Mouse (Mus musculus) c-Kit-negative CD71-positive TER-119-positive erythroid progenitor cells, embryonic 14.5 days (primary cell): ENCODE results near the gene St6galnac6.

Source experiments
- DNase-seq: peaks from one replicate; pipeline ENCODE4 v3.0.0-alpha.2; 2013; ENCODE audit warnings: low read depth, low spot score

Gene St6galnac6

DNA sequence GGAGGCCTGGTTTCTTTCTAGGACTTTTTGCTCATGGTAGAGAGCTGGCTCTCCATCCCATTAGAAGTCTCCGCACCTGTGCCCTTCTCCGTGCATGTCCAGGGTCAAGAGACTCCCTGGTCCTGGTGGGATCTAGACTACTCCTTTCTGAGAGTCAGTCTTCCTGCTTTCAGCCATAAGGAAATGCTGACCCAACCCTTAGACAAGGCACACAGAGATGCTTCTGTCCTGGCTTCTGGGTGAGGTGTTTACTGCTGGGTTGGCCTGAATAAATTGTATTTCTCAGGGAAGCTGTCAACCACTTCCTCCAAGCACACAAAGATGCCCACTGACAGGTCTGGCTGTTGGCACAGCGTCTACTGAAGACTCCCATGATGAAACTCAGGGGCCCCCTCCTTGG is at the start of gene St6galnac6:
Gene St6galnac6 (plus strand): TSS at position 301 of the 400 bp plus-strand sequence.
- no peak for DNase-seq

DNA sequence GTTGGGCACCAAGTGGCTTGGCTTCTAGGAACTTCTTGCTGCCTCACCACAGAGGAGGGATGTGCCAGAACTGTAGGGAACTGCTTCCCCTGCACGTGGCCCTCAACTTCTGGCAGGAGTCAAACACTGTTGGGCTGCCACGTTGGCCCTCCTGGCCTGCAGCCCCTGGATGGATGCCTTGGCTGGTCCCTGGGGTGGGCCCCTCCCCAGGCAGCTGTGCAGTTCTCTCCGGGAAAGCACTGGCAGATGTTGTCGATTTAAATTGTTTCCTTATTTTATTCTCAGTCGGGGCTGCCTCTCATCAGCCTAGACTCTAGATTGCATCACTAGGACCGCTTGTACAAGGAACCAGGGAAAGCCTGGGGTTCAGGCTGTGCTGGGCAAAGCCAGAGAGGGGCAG is 49.7 kb upstream of the St6galnac6 start:
- no peak for DNase-seq

- no peak for DNase-seq
Measured at GRCm38 (mm10) chr2:32551236-32551635, 48.3 kb upstream of the St6galnac6 start.

DNA sequence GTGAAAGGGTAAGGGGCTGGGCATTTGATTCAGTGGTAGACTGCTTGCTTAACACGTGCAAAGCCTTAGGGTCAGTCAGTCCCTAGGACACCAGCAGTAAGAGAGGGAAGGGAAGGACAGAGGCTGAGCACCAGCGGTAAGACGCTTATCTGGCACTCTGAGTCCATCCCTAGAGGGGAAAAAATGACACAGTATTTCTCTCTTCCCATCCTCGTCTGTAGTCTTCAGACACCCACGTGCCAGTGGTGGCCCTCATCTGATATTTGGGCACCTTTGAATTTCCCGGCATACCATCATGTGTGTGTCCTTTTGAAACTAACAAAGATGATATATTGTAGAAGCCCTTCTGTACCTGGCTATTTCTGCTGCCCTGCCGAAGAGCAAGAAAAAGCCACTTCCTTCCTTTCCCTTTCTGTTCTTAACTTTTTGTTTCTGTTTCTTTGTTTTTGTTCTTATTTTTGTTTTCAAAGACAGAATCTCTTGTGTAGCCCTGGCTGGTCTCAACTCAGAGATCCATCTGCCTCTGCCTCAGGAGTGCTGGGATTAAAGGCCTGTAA is 45.8 kb upstream of the St6galnac6 start:
- DNase-seq = no peak

GRCm38 (mm10) chr2:32555484-32555883 is 44.0 kb upstream of the St6galnac6 start:
- no peak for DNase-seq

- no peak for DNase-seq
Measured at GRCm38 (mm10) chr2:32556019-32556418, 43.5 kb upstream of the St6galnac6 start.

DNA sequence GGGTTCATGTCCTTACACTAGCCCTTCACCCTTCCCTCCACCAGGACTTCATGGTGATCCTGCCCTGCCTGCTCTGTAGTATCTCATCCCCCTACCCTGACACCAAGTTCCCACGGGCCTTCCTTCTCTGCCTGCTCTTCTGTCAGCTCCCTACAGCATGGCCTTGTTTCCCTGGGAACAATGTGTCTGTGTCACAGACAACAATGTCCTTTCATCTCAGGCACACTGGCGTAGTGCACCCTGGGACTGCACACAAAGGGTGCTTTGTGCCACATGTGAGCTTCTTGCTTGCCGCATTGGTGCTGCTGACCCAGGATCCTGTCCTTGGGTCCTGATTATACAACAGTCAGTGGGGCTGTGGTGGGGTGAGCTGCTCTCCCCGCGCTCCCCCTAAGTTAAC is 39.9 kb upstream of the St6galnac6 start:
- no peak for DNase-seq

- DNase-seq = peak; percentile 45
Measured at GRCm38 (mm10) chr2:32566536-32567063, 32.9 kb upstream of the St6galnac6 start.

GRCm38 (mm10) chr2:32568149-32568548 is 31.4 kb upstream of the St6galnac6 start:
- no peak for DNase-seq

DNA sequence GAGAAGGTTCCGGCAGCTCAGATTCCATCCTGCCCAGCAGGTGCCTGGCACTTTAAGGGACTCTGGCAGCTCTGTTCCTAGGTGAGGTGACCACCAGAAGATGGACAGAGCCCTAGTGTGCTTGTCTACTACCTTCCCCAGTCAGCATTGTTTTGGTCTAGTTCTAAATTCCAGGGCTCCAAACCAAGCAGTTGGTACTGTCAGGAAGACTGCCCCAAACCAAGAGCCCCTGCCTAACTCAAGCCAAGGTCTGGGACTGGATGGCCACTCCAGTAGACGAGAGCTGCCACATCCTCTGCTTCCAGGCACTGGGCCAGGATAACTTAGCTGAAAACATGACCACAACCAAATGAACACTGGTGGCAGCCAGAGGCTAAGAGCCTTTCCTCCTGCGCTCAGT is 30.6 kb upstream of the St6galnac6 start:
- DNase-seq = no peak

DNA sequence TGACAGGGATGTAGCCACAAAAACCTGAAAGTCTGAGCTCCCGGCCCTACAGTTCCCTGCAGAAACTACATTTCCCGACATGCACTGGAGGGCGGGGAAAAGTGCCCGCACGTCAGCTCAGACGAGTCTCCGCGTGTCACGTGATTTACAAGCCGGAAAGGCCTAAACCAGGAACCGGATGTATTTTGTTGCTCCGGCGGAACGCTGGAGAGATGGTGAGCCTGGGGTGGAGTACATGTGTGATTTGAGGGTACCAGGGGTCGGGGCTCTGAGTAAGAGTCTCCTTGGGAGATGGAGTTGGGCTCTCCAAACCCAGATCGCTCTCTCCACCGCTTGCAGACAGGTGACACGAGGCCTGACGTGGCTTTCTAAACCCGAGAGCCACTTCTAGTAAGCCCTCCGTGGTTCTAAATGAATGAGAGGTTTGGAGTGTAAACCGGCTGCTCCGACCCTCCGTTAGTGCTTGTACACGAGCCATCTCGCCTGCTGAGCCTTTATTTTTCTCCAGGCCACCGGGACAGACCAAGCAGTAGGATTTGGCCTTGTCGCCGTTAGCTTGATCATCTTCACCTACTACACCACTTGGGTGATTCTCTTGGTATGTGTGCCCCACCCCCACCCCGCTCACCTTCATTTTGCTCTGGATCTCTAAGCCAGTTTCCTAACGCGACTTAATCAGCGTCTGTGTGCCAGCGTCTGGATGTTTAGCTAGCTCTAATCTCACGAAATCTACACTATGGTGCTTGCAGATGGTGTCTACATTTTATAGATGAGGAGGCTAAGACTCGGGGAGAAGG is 28.6 kb upstream of the St6galnac6 start, which contains the start of gene Dpm2:
Gene Dpm2 (plus strand): TSS at position 161 of the 797 bp plus-strand sequence.
- DNase-seq = peak; percentile 76

DNA sequence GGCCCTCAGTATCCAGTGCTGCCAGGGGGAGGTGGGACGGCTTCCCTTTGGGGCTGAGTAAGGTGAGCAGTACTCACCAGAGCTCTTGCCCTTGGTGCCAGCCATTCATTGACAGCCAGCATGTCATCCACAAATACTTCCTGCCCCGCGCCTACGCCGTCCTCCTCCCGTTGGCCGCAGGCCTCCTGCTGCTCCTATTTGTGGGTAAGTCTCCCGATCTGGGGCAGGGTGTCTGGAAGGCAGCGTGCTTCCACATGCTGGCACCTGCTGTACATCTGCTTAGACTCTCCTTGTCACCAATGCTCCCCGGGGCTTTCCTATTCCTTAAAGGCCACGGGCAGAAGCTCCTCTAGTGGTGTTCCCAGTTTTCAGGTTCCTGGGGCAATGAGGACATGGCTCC is 27.3 kb upstream of the St6galnac6 start:
- DNase-seq = no peak

- DNase-seq = no peak
Measured at GRCm38 (mm10) chr2:32574497-32574896, 25.0 kb upstream of the St6galnac6 start, which contains the start of gene Pip5kl1. TSS of gene Pip5kl1 (plus strand) at chr2:32574797.

- DNase-seq = no peak
Measured at GRCm38 (mm10) chr2:32574901-32575585, 24.5 kb upstream of the St6galnac6 start.

GRCm38 (mm10) chr2:32575586-32576160 is 23.8 kb upstream of the St6galnac6 start, which contains the start of gene 9430097D07Rik:
TSS of gene 9430097D07Rik (minus strand) at chr2:32575684.
- DNase-seq = no peak

DNA sequence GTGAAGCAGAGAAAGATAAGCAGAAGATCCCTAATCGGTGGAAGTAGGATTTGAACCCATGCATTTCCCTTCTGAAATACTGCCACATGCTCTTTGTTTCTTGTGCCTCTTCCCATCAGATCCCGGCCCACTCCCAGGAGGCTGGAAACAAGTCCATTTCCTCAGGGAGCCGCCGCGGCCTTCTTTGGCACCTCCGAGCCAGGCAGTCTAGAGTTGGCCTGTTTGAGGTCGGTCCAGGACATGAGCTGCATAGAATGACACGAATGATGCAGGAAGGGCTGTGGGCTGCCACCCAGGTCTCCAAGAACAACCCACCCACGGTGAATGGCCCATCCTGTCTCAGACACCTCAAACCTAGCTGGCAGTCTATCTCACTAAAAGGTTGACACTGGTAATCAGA is 23.0 kb upstream of the St6galnac6 start:
- DNase-seq = no peak

DNA sequence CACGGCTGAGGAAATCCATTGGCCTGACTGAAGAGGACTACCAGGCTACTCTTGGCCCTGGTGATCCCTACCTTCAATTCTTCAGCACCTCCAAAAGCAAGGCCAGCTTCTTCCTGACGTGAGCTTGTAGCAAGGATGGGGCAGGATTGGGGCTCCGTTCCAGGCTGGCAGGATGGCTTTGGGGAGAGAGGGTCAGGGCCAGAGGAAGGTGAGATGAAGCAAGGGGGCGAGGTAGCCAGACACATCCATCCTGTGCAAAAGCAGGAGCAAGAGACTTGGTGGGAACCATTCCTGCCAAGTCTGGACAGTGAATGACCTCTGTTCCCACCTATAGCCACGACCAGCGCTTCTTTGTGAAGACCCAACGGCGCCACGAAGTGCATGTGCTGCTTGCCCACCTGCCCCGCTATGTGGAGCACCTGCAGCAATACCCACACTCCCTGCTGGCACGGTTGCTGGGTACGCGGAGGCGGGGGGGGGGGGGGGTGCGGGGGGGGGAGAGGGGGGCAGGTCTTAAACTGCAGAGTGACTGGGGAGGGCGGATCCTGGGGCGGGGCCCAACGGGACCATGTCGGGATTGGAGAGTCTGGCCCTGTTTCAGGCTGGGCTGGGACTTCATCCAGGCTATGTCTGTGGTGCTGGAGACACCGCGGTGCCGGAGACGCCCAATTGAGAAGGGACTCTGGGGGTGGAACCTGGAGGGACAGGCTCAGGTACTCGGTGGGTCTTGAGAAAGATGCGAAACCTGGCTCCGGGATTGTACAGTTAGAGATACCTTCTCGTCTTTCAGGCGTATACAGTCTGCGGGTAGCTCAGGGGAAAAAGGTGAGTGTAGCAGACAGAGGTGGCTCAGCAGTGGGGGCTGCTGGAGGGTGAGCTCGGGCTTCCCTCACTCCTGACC is 21.1 kb upstream of the St6galnac6 start:
- DNase-seq = no peak

- DNase-seq = no peak
Measured at GRCm38 (mm10) chr2:32581450-32582095, 17.9 kb upstream of the St6galnac6 start.

- DNase-seq = no peak
Measured at GRCm38 (mm10) chr2:32582830-32583799, 16.4 kb upstream of the St6galnac6 start.
